Mouse (Mus musculus) stomach, postnatal 0 days (tissue): Measurements from ENCODE around the gene Prickle2.

Source experiments
- CTCF ChIP-seq: IDR thresholded peaks from 2 replicates; pipeline ENCODE4 v1.5.1; 2016; ENCODE audit warnings: antibody characterized with exemption, low read depth, mild to moderate bottlenecking, moderate library complexity
- EP300 ChIP-seq: optimal IDR thresholded peaks from 2 replicates; pipeline ENCODE3; 2016; ENCODE audit warnings: antibody characterized with exemption

DNA sequence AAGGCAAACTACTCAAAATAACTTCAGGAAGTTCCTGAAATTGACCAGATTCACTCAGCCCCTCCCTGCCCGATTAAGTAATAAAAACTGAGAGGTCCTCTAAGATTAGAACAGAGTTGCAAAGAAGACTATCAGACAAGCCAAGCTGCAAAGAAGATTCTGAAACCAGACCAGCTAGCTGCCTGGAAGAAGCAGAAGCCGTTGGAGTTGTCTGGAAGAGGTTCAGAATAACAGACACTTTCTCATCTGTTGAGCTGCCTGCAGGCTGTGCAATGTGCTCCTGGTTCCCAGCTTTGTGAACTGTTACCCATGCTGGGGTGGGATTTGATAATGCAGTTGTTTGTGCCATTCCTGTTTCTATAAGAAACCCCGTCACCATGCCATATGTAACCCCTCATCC lies 361.4 kb downstream of the Prickle2 start:
- TF ChIP-seq CTCF (no peak), EP300 (no peak)
